Mouse (Mus musculus): Measurements from ENCODE around the gene Ubr1. TPM values are rescaled to one million over a fixed set of nuclear protein-coding genes. Genes with fewer than 3 reads are reported as not detected.

Ubr1 gene
- polyA plus RNA-seq, 1 experiment from 2014 or later: 17.9 TPM

DNA sequence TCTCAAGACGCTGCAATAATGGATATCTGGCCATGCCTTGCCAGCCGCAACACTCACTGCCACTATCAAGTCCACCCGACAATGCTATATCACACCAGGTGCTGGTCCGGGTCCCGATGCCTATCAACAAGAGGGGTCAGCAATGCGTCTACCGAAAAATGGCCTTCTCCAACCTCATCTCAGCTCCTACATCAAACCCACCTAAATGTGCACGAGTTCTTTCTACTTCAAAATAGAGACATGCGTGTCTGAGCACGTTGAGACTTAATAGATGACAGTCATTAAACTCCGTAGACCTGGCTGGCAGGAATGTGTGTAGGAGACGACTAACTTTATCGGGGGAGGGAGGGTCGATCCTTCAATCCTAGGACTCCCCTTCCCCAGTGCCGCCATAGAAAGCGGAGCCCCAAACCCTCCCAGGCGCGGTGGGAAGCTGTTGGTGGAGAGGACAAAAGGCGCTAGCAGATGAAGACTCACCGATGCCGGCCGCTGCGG, 423 bp downstream of the Ubr1 start:
- Histone ChIP-seq H3K4me2 (ENCODE audit: low read depth, low read length) (peak overlapping the region; percentile 76), H3K27me3 (replicated peaks; ENCODE audit: control insufficient read depth, insufficient read depth, low read length) (peaks cover 5% of the 10 kb centered on the region; the same call in 1 of the 2 replicates), H3K9me3 (ENCODE audit: control insufficient read depth, low read length) (no peaks in the 10 kb centered on the region), H3K27ac (replicated peaks; ENCODE audit: low read depth, low read length) (peak overlapping the region; percentile 83), H3K9ac (ENCODE audit: low read depth, low read length) (peak overlapping the region; percentile 86), H3K36me3 (ENCODE audit: control insufficient read depth, insufficient read depth, low read length) (no peaks in the 10 kb centered on the region), H3K4me1 (ENCODE audit: control insufficient read depth, insufficient read depth, low read length) (peaks cover 8% of the 10 kb centered on the region), H3K4me3 (ENCODE audit: low read depth, low read length) (peak overlapping the region; percentile 75)
- ATAC-seq (ENCODE audit: low read depth) (peak; percentile 23), DNase-seq (ENCODE audit: low spot score) (peak; percentile 30)
- 1% methylated on average over 21 of the region's 23 CpGs for WGBS

DNA sequence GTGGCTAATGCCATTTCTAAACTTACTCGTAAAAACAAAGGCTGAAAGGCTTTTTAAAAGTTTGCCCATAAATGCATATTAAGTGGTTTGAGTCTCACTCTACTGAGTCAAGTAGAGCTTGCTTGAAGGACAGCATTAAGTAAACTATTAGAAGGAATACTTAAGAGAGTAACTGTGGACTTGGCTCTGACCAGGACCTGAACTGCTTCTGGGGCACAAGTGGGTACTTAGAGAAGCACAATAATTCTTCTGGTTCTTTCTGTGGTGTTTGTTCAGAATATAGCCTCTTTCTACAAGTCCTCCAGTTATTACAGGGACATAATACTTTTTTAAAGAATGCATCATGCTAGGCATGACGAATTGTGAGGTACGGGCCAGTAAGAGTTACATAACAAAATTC, 5.0 kb downstream of the Ubr1 start:
- Histone ChIP-seq H3K4me3 (ENCODE audit: low read depth, low read length) (no peak overlapping the region), H3K9ac (ENCODE audit: low read depth, low read length) (no peak overlapping the region), H3K36me3 (ENCODE audit: control insufficient read depth, insufficient read depth, low read length) (peaks cover 18% of the 10 kb centered on the region; the same call in 1 of the 2 replicates), H3K9me3 (ENCODE audit: control insufficient read depth, low read length) (no peaks in the 10 kb centered on the region), H3K4me1 (ENCODE audit: control insufficient read depth, insufficient read depth, low read length) (peaks cover 8% of the 10 kb centered on the region), H3K27me3 (replicated peaks; ENCODE audit: control insufficient read depth, insufficient read depth, low read length) (no peaks in the 10 kb centered on the region), H3K4me2 (ENCODE audit: low read depth, low read length) (no peak overlapping the region), H3K27ac (replicated peaks; ENCODE audit: low read depth, low read length) (no peak overlapping the region)
- WGBS: 92% methylated on average over 3 of the region's 3 CpGs
- ATAC-seq (ENCODE audit: low read depth) (no peak), DNase-seq (ENCODE audit: low spot score) (no peak)

GRCm38 (mm10) chr2:120963110-120963509, 7.4 kb downstream of the Ubr1 start:
- H3K4me1 ChIP-seq (ENCODE audit: control insufficient read depth, insufficient read depth, low read length): no peaks in the 10 kb centered on the region
- 93% methylated on average over 7 of the region's 7 CpGs for WGBS
- DNase-seq (ENCODE audit: low spot score): no peak
- H3K9ac ChIP-seq (ENCODE audit: low read depth, low read length): no peak overlapping the region
- peaks cover 34% of the 10 kb centered on the region for H3K36me3 ChIP-seq (ENCODE audit: control insufficient read depth, insufficient read depth, low read length)
- no peaks in the 10 kb centered on the region for H3K27me3 ChIP-seq (replicated peaks; ENCODE audit: control insufficient read depth, insufficient read depth, low read length)
- H3K4me2 ChIP-seq (ENCODE audit: low read depth, low read length): no peak overlapping the region
- H3K4me3 ChIP-seq (ENCODE audit: low read depth, low read length): no peak overlapping the region
- H3K9me3 ChIP-seq (ENCODE audit: control insufficient read depth, low read length): no peaks in the 10 kb centered on the region
- ATAC-seq (ENCODE audit: low read depth): no peak
- no peak overlapping the region for H3K27ac ChIP-seq (replicated peaks; ENCODE audit: low read depth, low read length)

DNA sequence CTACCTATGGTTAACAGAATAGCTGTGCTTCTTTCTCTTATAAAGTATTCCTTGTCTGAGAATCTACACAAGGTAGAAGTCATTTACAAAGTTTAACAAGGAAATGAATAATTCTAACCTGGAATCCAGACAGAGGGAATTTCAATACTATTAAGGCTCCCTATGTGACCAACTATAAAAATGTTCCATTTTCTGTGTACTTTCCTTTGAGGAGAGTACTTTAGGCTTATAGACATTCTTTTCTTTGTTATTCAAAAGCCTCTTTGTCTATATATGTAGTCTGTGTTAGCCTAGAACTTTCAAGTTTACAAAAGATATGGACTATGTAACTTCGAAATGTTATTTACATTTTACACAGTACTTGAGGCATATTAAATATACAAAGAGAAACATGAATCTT, 10.3 kb downstream of the Ubr1 start:
- H3K4me3 ChIP-seq (ENCODE audit: low read depth, low read length): no peak overlapping the region
- H3K4me1 ChIP-seq (ENCODE audit: control insufficient read depth, insufficient read depth, low read length): no peaks in the 10 kb centered on the region
- H3K36me3 ChIP-seq (ENCODE audit: control insufficient read depth, insufficient read depth, low read length): peaks cover 35% of the 10 kb centered on the region
- ATAC-seq (ENCODE audit: low read depth) (no peak), DNase-seq (ENCODE audit: low spot score) (no peak)
- H3K27me3 ChIP-seq (replicated peaks; ENCODE audit: control insufficient read depth, insufficient read depth, low read length): no peaks in the 10 kb centered on the region
- H3K9ac ChIP-seq (ENCODE audit: low read depth, low read length): no peak overlapping the region
- WGBS: 91% methylated on average over 1 of the region's 1 CpGs
- H3K4me2 ChIP-seq (ENCODE audit: low read depth, low read length): no peak overlapping the region
- H3K27ac ChIP-seq (replicated peaks; ENCODE audit: low read depth, low read length): no peak overlapping the region
- H3K9me3 ChIP-seq (ENCODE audit: control insufficient read depth, low read length): no peaks in the 10 kb centered on the region

DNA sequence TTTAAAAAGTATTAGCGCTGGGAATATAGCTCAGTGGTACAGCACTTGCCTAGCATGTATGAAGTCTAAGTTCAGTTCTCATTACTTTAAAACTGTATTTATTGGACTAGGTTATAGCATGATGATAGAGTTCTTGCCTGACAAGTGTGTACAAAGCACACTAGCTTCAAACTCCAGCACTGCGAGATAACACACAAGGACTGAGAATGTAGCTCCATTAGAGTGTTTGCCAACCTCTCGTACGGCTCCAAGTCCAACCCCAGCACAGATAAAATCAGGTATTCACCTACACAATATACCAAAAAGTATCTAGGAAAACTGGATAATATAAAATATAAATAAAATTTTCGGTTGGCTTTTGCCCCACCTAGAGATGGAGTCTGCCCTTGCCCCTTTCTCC, 10.7 kb downstream of the Ubr1 start:
- Histone ChIP-seq H3K9me3 (ENCODE audit: control insufficient read depth, low read length) (no peaks in the 10 kb centered on the region), H3K4me2 (ENCODE audit: low read depth, low read length) (no peak overlapping the region), H3K27me3 (replicated peaks; ENCODE audit: control insufficient read depth, insufficient read depth, low read length) (no peaks in the 10 kb centered on the region), H3K4me3 (ENCODE audit: low read depth, low read length) (no peak overlapping the region), H3K27ac (replicated peaks; ENCODE audit: low read depth, low read length) (no peak overlapping the region), H3K9ac (ENCODE audit: low read depth, low read length) (no peak overlapping the region), H3K4me1 (ENCODE audit: control insufficient read depth, insufficient read depth, low read length) (no peaks in the 10 kb centered on the region), H3K36me3 (ENCODE audit: control insufficient read depth, insufficient read depth, low read length) (peaks cover 39% of the 10 kb centered on the region)
- ATAC-seq (ENCODE audit: low read depth) (no peak), DNase-seq (ENCODE audit: low spot score) (no peak)
- 90% methylated on average over 5 of the region's 5 CpGs for WGBS

DNA sequence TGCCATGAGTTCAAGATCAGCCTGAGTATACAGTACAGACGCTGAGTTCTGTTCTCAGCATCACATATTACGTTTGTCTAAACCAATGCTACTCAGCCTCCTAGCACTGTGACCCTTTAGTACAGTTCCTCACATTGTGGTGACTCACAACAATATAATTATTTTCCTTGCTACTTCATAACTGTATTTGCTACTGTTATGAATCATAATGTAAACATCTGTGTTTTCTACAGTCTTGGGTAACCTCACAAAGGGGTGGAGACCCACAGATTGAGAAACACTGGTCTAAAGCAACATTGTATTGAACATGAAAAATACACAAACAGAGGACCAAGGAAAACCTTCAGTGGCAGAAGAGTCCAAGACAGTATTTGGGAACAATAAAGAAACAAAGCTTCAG, 11.2 kb downstream of the Ubr1 start:
- no peaks in the 10 kb centered on the region for H3K9me3 ChIP-seq (ENCODE audit: control insufficient read depth, low read length)
- H3K36me3 ChIP-seq (ENCODE audit: control insufficient read depth, insufficient read depth, low read length): peaks cover 43% of the 10 kb centered on the region
- no peak overlapping the region for H3K9ac ChIP-seq (ENCODE audit: low read depth, low read length)
- H3K4me1 ChIP-seq (ENCODE audit: control insufficient read depth, insufficient read depth, low read length): no peaks in the 10 kb centered on the region
- no peak overlapping the region for H3K27ac ChIP-seq (replicated peaks; ENCODE audit: low read depth, low read length)
- no peak for ATAC-seq (ENCODE audit: low read depth)
- no peaks in the 10 kb centered on the region for H3K27me3 ChIP-seq (replicated peaks; ENCODE audit: control insufficient read depth, insufficient read depth, low read length)
- DNase-seq (ENCODE audit: low spot score): no peak
- WGBS: 100% methylated on average over 2 of the region's 2 CpGs
- H3K4me3 ChIP-seq (ENCODE audit: low read depth, low read length): no peak overlapping the region
- no peak overlapping the region for H3K4me2 ChIP-seq (ENCODE audit: low read depth, low read length)

GRCm38 (mm10) chr2:120952176-120952938, 18.2 kb downstream of the Ubr1 start:
- Histone ChIP-seq H3K27ac (replicated peaks; ENCODE audit: low read depth, low read length) (no peak overlapping the region), H3K9me3 (ENCODE audit: control insufficient read depth, low read length) (no peaks in the 10 kb centered on the region), H3K9ac (ENCODE audit: low read depth, low read length) (no peak overlapping the region), H3K27me3 (replicated peaks; ENCODE audit: control insufficient read depth, insufficient read depth, low read length) (no peaks in the 10 kb centered on the region), H3K4me2 (ENCODE audit: low read depth, low read length) (no peak overlapping the region), H3K4me3 (ENCODE audit: low read depth, low read length) (no peak overlapping the region), H3K4me1 (ENCODE audit: control insufficient read depth, insufficient read depth, low read length) (no peaks in the 10 kb centered on the region), H3K36me3 (ENCODE audit: control insufficient read depth, insufficient read depth, low read length) (peaks cover 46% of the 10 kb centered on the region)
- DNase-seq (ENCODE audit: low spot score) (no peak), ATAC-seq (ENCODE audit: low read depth) (no peak)
- WGBS: 67% methylated on average over 2 of the region's 2 CpGs

GRCm38 (mm10) chr2:120951208-120951607, 19.3 kb downstream of the Ubr1 start:
- DNase-seq (ENCODE audit: low spot score): no peak
- Histone ChIP-seq H3K9me3 (ENCODE audit: control insufficient read depth, low read length) (no peaks in the 10 kb centered on the region), H3K4me1 (ENCODE audit: control insufficient read depth, insufficient read depth, low read length) (no peaks in the 10 kb centered on the region), H3K27ac (replicated peaks; ENCODE audit: low read depth, low read length) (no peak overlapping the region), H3K36me3 (ENCODE audit: control insufficient read depth, insufficient read depth, low read length) (peaks cover 58% of the 10 kb centered on the region), H3K9ac (ENCODE audit: low read depth, low read length) (no peak overlapping the region), H3K4me2 (ENCODE audit: low read depth, low read length) (no peak overlapping the region), H3K4me3 (ENCODE audit: low read depth, low read length) (no peak overlapping the region), H3K27me3 (replicated peaks; ENCODE audit: control insufficient read depth, insufficient read depth, low read length) (no peaks in the 10 kb centered on the region)
- ATAC-seq (ENCODE audit: low read depth): no peak
- WGBS: 79% methylated on average over 5 of the region's 5 CpGs

GRCm38 (mm10) chr2:120933038-120933437, 37.5 kb downstream of the Ubr1 start:
- Histone ChIP-seq H3K4me3 (ENCODE audit: low read depth, low read length) (no peak overlapping the region), H3K27me3 (replicated peaks; ENCODE audit: control insufficient read depth, insufficient read depth, low read length) (no peaks in the 10 kb centered on the region), H3K4me1 (ENCODE audit: control insufficient read depth, insufficient read depth, low read length) (no peaks in the 10 kb centered on the region), H3K4me2 (ENCODE audit: low read depth, low read length) (no peak overlapping the region), H3K9me3 (ENCODE audit: control insufficient read depth, low read length) (no peaks in the 10 kb centered on the region), H3K36me3 (ENCODE audit: control insufficient read depth, insufficient read depth, low read length) (peaks cover 83% of the 10 kb centered on the region), H3K27ac (replicated peaks; ENCODE audit: low read depth, low read length) (no peak overlapping the region), H3K9ac (ENCODE audit: low read depth, low read length) (no peak overlapping the region)
- WGBS: 93% methylated on average over 3 of the region's 3 CpGs
- no peak for DNase-seq (ENCODE audit: low spot score)
- ATAC-seq (ENCODE audit: low read depth): no peak
